Mouse (Mus musculus) liver, postnatal 0 days (tissue): Measurements from ENCODE around the gene Ctps. TPM values are rescaled to one million over a fixed set of nuclear protein-coding genes. Genes with fewer than 3 reads are reported as not detected.
"Not testable (repeated sequence)": the region's sequence is repeated elsewhere in the genome, so short reads cannot be mapped to it uniquely, and the experiment has no call there.

ENCODE experiments used
- ATAC-seq: fragments of 200-750 bp; cut with Nextera tagmentation; 2 replicates; pipeline ENCODE4 v1.8.0; 2017; ENCODE audit warnings: mild to moderate bottlenecking, moderate library complexity
- DNase-seq: peaks from one replicate; pipeline ENCODE4 v3.0.0-alpha.2; 2016
- H3K27ac ChIP-seq: fragments of 300-500 bp; sonication (generic); 2 replicates; pipeline ENCODE4 v1.5.1; 2014; ENCODE audit warnings: antibody characterized with exemption, moderate library complexity, mild to moderate bottlenecking, low read depth
- H3K27me3 ChIP-seq: fragments of 300-500 bp; sonication (generic); 2 replicates; pipeline ENCODE4 v1.6.1; 2014; ENCODE audit warnings: low read length, control low read depth, mixed read lengths; ENCODE audit not compliant: insufficient read depth
- H3K36me3 ChIP-seq: fragments of 300-500 bp; sonication (generic); replicated peaks from 2 replicates; pipeline ENCODE4 v1.6.1; 2014; ENCODE audit warnings: mild to moderate bottlenecking, control low read depth, low read length, moderate library complexity, mixed read lengths; ENCODE audit not compliant: insufficient read depth
- H3K4me1 ChIP-seq: fragments of 300-500 bp; sonication (generic); 2 replicates; pipeline ENCODE4 v1.6.1; 2014; ENCODE audit warnings: antibody characterized with exemption, mild to moderate bottlenecking, control low read depth; ENCODE audit not compliant: insufficient read depth
- H3K4me2 ChIP-seq: fragments of 300-500 bp; sonication (generic); 2 replicates; pipeline ENCODE4 v1.6.1; 2014; ENCODE audit warnings: low read depth, mild to moderate bottlenecking, low read length, moderate library complexity, mixed read lengths
- H3K4me3 ChIP-seq: fragments of 300-500 bp; sonication (generic); 2 replicates; pipeline ENCODE4 v1.5.1; 2014; ENCODE audit warnings: low read depth, low read length
- H3K9ac ChIP-seq: fragments of 300-500 bp; sonication (generic); replicated peaks from 2 replicates; pipeline ENCODE4 v1.6.1; 2014; ENCODE audit warnings: mild to moderate bottlenecking, moderate library complexity
- H3K9me3 ChIP-seq: fragments of 300-500 bp; sonication (generic); 2 replicates; pipeline ENCODE4 v1.6.1; 2016; ENCODE audit warnings: mild to moderate bottlenecking, control low read depth, low read length, mixed read lengths
- CTCF ChIP-seq: sonication (generic); IDR thresholded peaks from 2 replicates; pipeline ENCODE4 v1.5.1; 2016; ENCODE audit warnings: antibody characterized with exemption, low read depth
- EP300 ChIP-seq: IDR thresholded peaks from 2 replicates; pipeline ENCODE4 v1.6.1; 2016; ENCODE audit warnings: antibody characterized with exemption, low read depth, mild to moderate bottlenecking
- WGBS: fragments of 180-500 bp; shearing (Covaris S2); extraction: QIAGEN DNeasy Blood & Tissue Kit; methylation state at CpG from one replicate; pipeline ENCODE4 v1.1.7; 2014; ENCODE audit not compliant: insufficient replicate concordance; 5-methylcytosine and 5-hydroxymethylcytosine counted together
- polyA plus RNA-seq: library from polyadenylated mRNA; unstranded; fragments of >200 nt; fragmentation: Nextera tagmentation; extraction: Ambion mirVana; gene quantifications from 2 replicates; pipeline ENCODE4 v1.2.1, GENCODE M21; 2015

Gene Ctps
- polyA plus RNA-seq, 1 experiment from 2014 or later, result 14.5 TPM

- Histone ChIP-seq H3K27me3 (no peaks in the 10 kb centered on the region), H3K36me3 (no peaks in the 10 kb centered on the region), H3K4me1 (peaks cover 2% of the 10 kb centered on the region; the same call in 1 of the 2 replicates), H3K9me3 (no peaks in the 10 kb centered on the region), H3K27ac (no peak overlapping the region), H3K9ac (no peak overlapping the region), H3K4me3 (no peak overlapping the region), H3K4me2 (no peak overlapping the region)
- TF ChIP-seq EP300 (no peak), CTCF (no peak)
- ATAC-seq, result no peak
- 43% methylated on average over 9 of the region's 9 CpGs for WGBS
- DNase-seq, result no peak
These were observed 42.4 kb upstream of the Ctps start for GRCm38 (mm10) chr4:120612304-120613080.

GRCm38 (mm10) chr4:120611005-120611404 lies 40.9 kb upstream of the Ctps start:
- no peaks in the 10 kb centered on the region for H3K9me3 ChIP-seq
- H3K36me3 ChIP-seq, result no peaks in the 10 kb centered on the region
- no peak overlapping the region for H3K27ac ChIP-seq
- no peak overlapping the region for H3K4me3 ChIP-seq
- no peak for ATAC-seq
- no peaks in the 10 kb centered on the region for H3K27me3 ChIP-seq
- DNase-seq, result no peak
- 91% methylated on average over 3 of the region's 3 CpGs for WGBS
- TF ChIP-seq CTCF (no peak), EP300 (no peak)
- H3K9ac ChIP-seq, result no peak overlapping the region
- H3K4me2 ChIP-seq, result no peak overlapping the region
- peaks cover 2% of the 10 kb centered on the region; the same call in 1 of the 2 replicates for H3K4me1 ChIP-seq

GRCm38 (mm10) chr4:120606941-120607340 lies 36.9 kb upstream of the Ctps start:
- Histone ChIP-seq H3K27me3 (no peaks in the 10 kb centered on the region), H3K9me3 (no peaks in the 10 kb centered on the region), H3K9ac (no peak overlapping the region), H3K36me3 (no peaks in the 10 kb centered on the region), H3K4me1 (no peaks in the 10 kb centered on the region), H3K4me3 (no peak overlapping the region), H3K4me2 (no peak overlapping the region), H3K27ac (no peak overlapping the region)
- WGBS, result 52% methylated on average over 3 of the region's 3 CpGs
- TF ChIP-seq CTCF (no peak), EP300 (no peak)
- no peak for DNase-seq
- ATAC-seq, result no peak

- no peak overlapping the region for H3K27ac ChIP-seq
- DNase-seq (no peak), ATAC-seq (no peak)
- 65% methylated on average over 3 of the region's 3 CpGs for WGBS
- no peak overlapping the region for H3K4me3 ChIP-seq
- no peaks in the 10 kb centered on the region for H3K4me1 ChIP-seq
- H3K27me3 ChIP-seq, result no peaks in the 10 kb centered on the region
- no peaks in the 10 kb centered on the region for H3K9me3 ChIP-seq
- no peak overlapping the region for H3K9ac ChIP-seq
- H3K36me3 ChIP-seq, result no peaks in the 10 kb centered on the region
- H3K4me2 ChIP-seq, result no peak overlapping the region
- TF ChIP-seq EP300 (no peak), CTCF (no peak)
These were observed 32.6 kb upstream of the Ctps start for GRCm38 (mm10) chr4:120602669-120603068.

GRCm38 (mm10) chr4:120601774-120602173 lies 31.7 kb upstream of the Ctps start:
- H3K27ac ChIP-seq, result no peak overlapping the region
- H3K4me1 ChIP-seq, result no peaks in the 10 kb centered on the region
- no peak for DNase-seq
- H3K36me3 ChIP-seq, result no peaks in the 10 kb centered on the region
- H3K27me3 ChIP-seq, result no peaks in the 10 kb centered on the region
- TF ChIP-seq EP300, result no peak
- TF ChIP-seq CTCF, result no peak
- H3K9ac ChIP-seq, result no peak overlapping the region
- no peaks in the 10 kb centered on the region for H3K9me3 ChIP-seq
- H3K4me2 ChIP-seq, result no peak overlapping the region
- WGBS, result 71% methylated on average over 1 of the region's 1 CpGs
- H3K4me3 ChIP-seq, result no peak overlapping the region
- ATAC-seq, result no peak

- WGBS, result 31% methylated on average over 2 of the region's 2 CpGs
- no peak for DNase-seq
- H3K27ac ChIP-seq, result no peak overlapping the region
- no peaks in the 10 kb centered on the region for H3K36me3 ChIP-seq
- no peaks in the 10 kb centered on the region for H3K9me3 ChIP-seq
- no peaks in the 10 kb centered on the region for H3K27me3 ChIP-seq
- H3K4me3 ChIP-seq, result no peak overlapping the region
- no peak overlapping the region for H3K9ac ChIP-seq
- peak; percentile 80 for ATAC-seq
- no peak overlapping the region for H3K4me2 ChIP-seq
- H3K4me1 ChIP-seq, result no peaks in the 10 kb centered on the region
- no peak for TF ChIP-seq CTCF
- no peak for TF ChIP-seq EP300
These were observed 28.8 kb upstream of the Ctps start for GRCm38 (mm10) chr4:120598922-120599321.

- ATAC-seq, DNase-seq, H3K36me3 ChIP-seq, H3K27me3 ChIP-seq, H3K4me2 ChIP-seq, H3K4me3 ChIP-seq, H3K9ac ChIP-seq, H3K9me3 ChIP-seq, H3K4me1 ChIP-seq, H3K27ac ChIP-seq: not testable (repeated sequence)
- 78% methylated on average over 1 of the region's 1 CpGs for WGBS
These were observed 26.1 kb upstream of the Ctps start for GRCm38 (mm10) chr4:120596210-120596609.
